Mouse (Mus musculus): ENCODE results near the gene Atp6v0c.

Gene Atp6v0c

GRCm38 (mm10) chr17:24199741-24200140 lies 30.2 kb upstream of the Atp6v0c start:
- in situ Hi-C loops (cut with MboI, MseI) = no loop called here

GRCm38 (mm10) chr17:24199252-24199651 lies 29.8 kb upstream of the Atp6v0c start:
- in situ Hi-C loops (cut with MboI, MseI) = no loop called here

GRCm38 (mm10) chr17:24197032-24197824 lies 27.7 kb upstream of the Atp6v0c start:
- in situ Hi-C loops (cut with MboI, MseI) = no loop called here

- in situ Hi-C loops (cut with MboI, MseI) = no loop called here
Measured at GRCm38 (mm10) chr17:24195349-24195748, 25.8 kb upstream of the Atp6v0c start.

DNA sequence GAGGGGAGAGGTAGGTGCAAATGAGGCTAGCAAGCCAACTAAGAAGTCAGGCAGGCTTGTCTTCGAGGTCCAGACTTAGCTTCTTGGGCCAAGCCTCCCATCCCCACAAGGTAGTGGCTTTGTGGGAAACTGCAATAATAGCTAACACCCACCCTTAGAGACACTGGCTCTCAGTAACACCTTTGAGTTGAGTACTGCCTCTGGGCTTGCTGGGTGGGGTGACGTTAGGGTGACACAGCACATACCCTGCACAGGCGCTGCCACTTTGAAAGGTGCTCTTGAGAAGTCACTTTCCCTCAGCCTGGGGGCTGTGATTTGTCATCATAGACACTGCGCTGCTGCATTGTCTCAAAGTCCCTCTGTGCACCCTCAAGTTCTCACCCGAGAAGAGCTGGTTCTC lies 24.3 kb upstream of the Atp6v0c start:
- in situ Hi-C loops (cut with MboI, MseI) = no loop called here

DNA sequence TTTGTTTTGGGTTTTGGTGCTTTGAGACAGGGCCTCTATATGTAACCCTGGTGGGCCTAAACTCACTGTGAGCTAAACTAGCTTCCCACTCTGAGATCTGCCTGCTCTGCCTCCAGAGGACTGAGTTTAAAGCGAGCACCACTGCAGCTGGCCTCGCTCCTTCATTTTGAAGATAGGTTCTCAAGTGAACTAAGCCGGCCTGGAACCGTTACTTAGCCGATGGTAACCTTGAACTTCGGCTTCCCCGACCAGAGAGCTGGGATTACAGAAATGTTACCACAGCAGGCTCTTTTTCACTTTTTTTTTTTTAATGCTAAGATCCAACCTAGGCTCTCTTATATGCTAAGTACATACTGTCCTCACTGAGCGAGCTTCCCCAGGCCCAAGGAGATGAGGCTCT lies 23.8 kb upstream of the Atp6v0c start:
- in situ Hi-C loops (cut with MboI, MseI) = no loop called here

- in situ Hi-C loops (cut with MboI, MseI) = no loop called here
Measured at GRCm38 (mm10) chr17:24192848-24193247, 23.3 kb upstream of the Atp6v0c start.

- in situ Hi-C loops (cut with MboI, MseI) = no loop called here
Measured at GRCm38 (mm10) chr17:24191481-24191880, 22.0 kb upstream of the Atp6v0c start.

DNA sequence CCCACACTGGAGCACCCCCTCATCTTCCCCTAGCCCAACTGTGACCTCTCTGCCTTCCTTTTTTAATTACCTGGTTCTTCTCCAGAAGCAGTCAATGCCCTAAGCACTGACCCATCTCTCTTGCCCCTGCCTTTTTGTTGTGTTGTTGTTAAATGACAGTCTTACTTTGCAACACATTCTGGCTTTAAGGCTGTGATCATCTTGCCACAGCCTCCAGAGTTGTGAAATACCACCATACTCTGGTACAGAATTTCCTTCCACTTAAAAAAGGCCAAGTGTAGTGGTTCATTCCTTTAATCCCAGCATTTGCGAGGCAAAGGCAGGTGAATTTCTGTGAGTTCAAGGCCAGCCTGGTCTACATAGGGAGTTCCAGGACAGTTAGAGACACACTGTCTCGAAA lies 21.4 kb upstream of the Atp6v0c start:
- in situ Hi-C loops (cut with MboI, MseI) = no loop called here

DNA sequence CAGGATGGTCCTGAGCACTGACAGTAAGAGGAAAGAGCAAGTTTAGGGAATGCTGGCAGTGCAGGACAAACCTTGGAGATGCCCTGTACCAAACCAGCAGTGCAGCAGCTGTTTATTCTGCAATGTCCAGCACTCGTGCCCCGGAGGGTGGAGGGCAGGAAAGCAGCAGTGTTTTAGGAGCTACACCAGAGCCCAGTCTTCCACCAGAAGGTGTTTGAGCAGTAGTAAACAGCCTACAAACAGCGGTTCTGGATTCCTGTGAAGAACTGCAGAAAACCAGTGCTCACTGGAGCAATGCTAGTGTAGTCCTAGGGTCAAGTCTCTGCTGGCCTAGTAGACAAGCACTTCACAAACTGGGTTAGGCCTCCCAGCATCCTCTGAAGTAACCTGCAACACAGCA lies 4.8 kb upstream of the Atp6v0c start:
- in situ Hi-C loops (cut with MboI, MseI) = no loop called here

DNA sequence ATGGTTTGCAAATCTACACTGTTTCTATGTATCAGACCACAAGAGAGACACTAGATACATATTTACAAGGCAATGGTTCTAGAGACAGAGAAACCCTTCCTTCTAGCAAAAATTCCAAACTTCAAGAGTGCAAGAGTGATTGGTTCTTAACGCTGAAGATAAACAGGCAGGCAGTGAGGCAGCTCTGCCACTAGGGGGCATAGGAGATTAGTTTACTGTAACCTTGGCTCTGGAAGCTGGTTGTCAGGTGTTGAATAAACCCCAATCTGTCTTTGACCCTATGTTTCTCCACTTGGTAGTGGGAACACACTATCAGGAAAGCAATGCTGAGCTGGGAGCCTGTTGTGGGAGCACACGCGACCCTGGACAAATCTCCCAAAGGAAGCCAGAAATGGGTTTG lies 3.9 kb upstream of the Atp6v0c start:
- in situ Hi-C loops (cut with MboI, MseI) = no loop called here

DNA sequence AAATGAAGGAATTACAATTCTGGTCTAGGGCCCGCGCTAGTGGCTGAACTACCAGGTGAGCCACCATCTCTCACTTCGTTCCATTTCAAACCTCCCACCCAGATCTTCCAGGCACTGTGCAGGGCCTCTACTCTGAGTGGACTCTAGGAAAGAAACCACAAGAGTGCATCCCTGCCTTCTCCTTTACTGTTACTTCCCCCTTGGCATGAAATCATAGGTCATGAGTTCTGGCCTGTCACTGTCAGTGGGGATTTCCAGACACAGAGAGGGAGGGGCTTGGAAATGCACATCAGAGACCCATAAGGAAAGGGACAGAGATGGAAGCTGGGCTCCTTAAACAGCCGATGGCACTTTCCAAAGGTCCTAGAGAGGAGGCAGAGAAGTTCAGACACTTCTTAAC lies 2.2 kb upstream of the Atp6v0c start:
- in situ Hi-C loops (cut with MboI, MseI) = no loop called here

DNA sequence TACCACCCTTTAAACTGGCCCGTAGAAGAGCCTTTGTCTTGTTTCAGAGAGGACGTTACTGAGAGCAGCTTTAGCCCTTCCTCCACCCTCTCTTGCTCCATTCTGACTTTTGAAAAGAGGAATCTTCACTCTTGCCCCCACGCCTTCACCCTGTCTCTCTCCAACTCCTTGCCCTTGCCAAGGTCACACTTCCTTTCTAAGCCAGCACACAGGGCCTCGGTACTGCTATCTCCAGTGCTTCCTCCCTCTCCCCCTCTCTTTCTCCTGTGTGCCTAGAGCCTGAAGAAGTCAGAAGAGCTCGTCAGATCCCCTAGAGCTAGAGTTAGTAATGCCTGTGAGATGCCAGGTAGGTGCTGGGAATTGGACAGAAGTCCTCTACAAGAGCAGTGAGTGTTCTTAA lies 1.2 kb upstream of the Atp6v0c start:
- in situ Hi-C loops (cut with MboI, MseI) = no loop called here

DNA sequence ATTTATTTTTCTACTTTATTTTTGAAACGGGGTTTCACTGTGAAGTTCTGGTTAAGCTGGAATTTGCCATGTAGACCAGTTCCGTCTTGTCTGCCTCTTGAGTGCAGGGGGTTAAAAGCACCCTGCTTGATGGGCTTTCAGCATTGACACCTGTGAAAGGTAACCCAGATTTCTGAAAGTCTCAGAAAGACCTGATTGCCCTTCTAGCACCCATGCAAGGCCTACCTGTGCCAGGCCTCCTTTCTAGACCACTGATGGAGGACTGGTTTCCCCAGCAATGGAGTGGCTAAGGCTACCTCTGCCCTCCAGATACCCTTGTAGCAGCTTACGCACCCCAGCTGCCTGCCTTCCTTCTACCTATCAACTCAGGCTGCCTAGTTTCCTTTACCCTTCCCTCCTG lies 623 bp upstream of the Atp6v0c start:
- in situ Hi-C loops (cut with MboI, MseI) = no loop called here

- in situ Hi-C loops (cut with MboI, MseI) = loop anchor here in 1 of 2 experiments (5.0 kb wide), 1 partner anchor 39 kb away; the partner anchor contains the start of genes Ntn3 and Tbc1d24
Measured at GRCm38 (mm10) chr17:24168590-24169277, 768 bp downstream of the Atp6v0c start.

DNA sequence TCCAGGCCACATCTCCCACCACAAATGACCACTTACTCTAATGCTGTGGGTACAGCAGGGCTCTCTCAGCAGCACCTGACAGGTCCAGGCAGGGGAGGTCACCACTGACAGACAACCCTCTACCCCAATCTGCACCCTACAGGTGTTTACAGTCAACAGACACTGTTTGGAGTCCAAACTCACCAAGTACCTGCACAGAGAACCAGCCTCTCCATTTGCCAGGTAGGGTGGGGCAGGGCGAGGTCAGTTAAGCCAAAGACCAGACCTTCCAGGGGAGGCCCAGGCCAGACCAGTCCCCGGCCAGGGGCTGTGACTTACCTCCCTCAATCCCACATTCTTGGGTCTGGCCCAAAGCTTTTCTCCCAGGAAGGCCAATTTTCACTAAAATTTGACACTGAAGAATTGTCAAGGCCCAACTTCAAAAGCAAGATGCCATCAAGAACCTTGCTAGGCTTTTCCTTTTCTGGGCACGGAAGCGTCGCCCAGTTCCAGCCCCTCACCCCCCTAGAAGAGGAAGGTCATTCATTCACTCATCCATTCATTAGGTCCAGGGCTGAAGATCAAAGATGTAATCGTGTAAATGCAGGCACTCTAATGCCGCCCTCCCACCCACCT lies 1.5 kb downstream of the Atp6v0c start:
- in situ Hi-C loops (cut with MboI, MseI) = loop anchor here in 1 of 2 experiments (5.0 kb wide), 1 partner anchor 39 kb away; the partner anchor contains the start of genes Ntn3 and Tbc1d24

GRCm38 (mm10) chr17:24167120-24167519 lies 2.4 kb downstream of the Atp6v0c start:
- in situ Hi-C loops (cut with MboI, MseI) = loop anchor here in 1 of 2 experiments (5.0 kb wide), 1 partner anchor 40 kb away; the partner anchor contains the start of genes Ntn3 and Tbc1d24

DNA sequence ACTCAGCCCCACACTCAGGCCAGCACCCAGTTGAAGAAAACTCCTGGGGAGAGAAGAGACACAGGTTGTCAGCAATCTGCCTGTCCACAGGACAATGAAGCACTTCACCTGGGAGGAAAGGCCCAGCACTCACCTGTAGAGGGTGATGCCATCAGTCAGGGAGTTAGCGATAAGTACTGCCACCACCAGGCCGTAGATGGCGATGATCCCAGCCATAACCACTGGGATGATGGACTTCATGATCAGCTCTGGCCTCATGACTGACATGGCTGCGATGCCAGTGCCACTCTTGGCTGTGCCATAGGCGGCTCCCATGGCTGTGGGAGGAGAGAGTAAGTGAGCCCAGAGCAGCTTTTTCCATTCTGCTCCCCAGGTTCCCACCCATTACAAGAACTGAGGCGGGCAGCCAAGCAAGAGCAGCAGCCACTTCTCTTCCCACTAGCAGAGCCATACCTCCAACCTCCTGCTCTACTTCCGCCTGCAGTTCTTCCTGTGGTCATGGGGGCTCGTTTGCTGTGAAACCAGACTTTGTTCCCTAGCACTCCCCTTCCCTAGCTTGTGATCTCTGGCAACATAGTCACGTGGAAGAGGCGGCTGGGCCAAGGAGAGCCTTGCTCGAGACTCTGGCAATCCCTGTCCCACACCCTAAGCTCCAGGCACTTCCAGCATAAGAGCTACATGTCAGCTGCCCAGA lies 4.8 kb downstream of the Atp6v0c start:
- in situ Hi-C loops (cut with MboI, MseI) = loop anchor here in 1 of 2 experiments (5.0 kb wide), 1 partner anchor 43 kb away; the partner anchor contains the start of genes Ntn3 and Tbc1d24

GRCm38 (mm10) chr17:24163176-24163962 lies 6.1 kb downstream of the Atp6v0c start, which contains the start of gene Amdhd2:
Gene Amdhd2, minus strand, starts transcription at chr17:24163766.
- in situ Hi-C loops (cut with MboI, MseI) = no loop called here

DNA sequence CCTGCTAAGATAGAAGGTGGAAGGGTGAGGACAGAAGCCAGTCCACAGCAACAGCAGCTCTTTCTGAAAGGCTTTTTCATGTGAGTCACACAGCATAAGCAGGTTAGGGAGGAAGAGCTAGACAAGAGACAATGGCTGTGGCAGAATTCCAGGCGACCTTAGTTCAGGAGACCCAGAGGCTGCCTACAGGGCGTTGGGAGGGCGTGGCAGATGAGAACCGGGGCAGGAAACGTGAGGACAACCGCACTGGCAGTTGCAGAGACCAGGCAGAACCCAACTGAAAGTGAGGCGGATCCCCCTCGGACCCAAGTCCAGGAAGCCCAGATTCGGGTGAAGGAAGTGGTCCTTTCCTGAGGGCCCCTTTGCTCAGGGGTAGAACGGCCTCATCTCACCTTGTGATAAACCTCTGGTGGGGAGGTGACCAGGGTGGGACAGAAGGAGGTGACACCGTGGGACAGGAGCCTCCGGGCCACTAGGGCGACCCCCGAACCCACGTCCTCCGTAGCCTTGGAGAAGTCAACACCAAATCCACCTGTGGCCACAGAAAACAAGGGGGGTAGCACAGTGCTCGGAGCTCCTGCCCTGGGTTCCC lies 6.8 kb downstream of the Atp6v0c start:
- in situ Hi-C loops (cut with MboI, MseI) = no loop called here
